Mouse (Mus musculus) activated CD4-positive, CD25-positive, alpha-beta regulatory T cell, adult 4 months (primary cell): ENCODE data around the gene Slc25a44. TPM values are rescaled to one million over a fixed set of nuclear protein-coding genes. Genes with fewer than 3 reads are reported as not detected.
A peak's percentile ranks its signal among the peaks of the same experiment; 100 is the strongest.
"Not testable (repeated sequence)": the region's sequence is repeated elsewhere in the genome, so short reads cannot be mapped to it uniquely, and the experiment has no call there.

ENCODE experiments used
- ATAC-seq: one replicate; pipeline ENCODE4 v1.8.0; 2017
- polyA plus RNA-seq, 2 experiments: library from polyadenylated mRNA; unstranded; fragments of 100-300 nt; shearing (Covaris generic); gene quantifications; one replicate each; pipeline ENCODE4 v1.2.1; 2017

Gene Slc25a44
- polyA plus RNA-seq, 2 experiments from 2014 or later, result 12.8 to 16.7 TPM

DNA sequence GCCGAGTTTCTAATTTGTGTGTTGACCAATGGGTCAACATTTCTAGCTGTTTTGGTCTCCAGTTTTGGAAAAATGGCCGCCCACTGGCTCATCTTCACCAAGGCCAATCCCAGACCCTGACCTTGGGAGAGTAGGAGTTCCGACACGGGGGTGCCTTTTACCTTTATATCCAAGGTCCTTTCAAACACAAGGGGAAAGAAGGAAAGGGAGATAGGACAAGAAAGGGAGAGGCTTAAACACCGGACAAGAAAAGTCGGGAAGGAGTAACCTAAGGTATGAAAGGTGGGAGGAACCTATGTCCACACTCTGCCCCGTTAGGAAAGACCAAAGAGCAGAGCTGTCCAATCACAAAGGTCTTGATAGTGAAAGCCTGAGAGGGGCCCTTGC lies 14.3 kb downstream of the Slc25a44 start:
- ATAC-seq, result no peak

DNA sequence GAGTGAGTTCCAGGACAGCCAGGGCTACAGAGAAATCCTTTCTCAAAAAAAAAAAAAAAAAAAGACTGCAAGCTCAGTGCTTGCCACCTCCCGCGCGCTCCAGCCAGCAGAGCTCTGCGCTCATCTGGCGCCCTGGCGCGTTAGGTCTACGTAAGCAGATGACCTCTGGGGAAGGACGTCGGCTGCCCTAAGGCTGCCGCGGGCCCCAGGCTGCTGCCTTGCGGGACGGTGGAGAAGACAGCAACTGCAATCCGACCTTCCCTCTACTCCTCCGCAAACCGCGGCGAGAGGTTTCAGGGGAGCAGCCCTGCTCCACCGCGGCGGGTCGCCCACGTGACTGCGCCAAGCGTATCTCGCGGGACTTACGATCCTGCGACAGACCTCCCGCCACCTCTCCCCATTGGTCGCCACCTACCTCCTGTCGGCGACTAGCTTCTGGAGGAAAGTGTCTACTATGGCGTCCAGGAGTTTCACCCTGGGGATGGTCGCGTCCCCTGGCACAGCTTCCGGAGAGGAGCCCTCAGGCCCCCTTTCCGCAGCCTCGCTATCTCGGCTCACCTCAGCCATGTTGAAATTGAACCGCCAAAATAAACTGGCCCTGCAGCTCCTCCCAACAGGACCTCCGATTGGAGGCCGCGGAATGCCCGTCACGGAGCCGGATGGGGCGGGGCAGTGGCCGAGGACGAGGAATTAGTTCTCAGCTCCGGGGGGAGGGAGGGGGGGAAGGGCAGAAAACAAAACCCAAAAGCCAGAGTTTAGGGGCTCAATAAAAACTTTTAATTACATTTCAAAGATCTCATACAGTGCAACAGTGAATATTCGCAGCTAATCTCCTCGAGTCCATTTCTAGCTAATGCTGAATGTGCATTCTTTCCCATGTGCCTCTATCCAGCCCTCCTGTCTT lies 14.9 kb downstream of the Slc25a44 start, which contains the start of gene Pmf1:
Pmf1 (minus strand) TSS at position 591 of the 904 bp plus-strand sequence.
- peak; percentile 96 for ATAC-seq

GRCm38 (mm10) chr3:88408953-88409352 lies 16.0 kb downstream of the Slc25a44 start:
- ATAC-seq, result no peak

GRCm38 (mm10) chr3:88407529-88407928 lies 17.4 kb downstream of the Slc25a44 start:
- no peak for ATAC-seq

- no peak for ATAC-seq
Observed at GRCm38 (mm10) chr3:88407090-88407489, 17.8 kb downstream of the Slc25a44 start.

GRCm38 (mm10) chr3:88403522-88404230 lies 21.3 kb downstream of the Slc25a44 start:
- no peak for ATAC-seq

- ATAC-seq, result no peak
Observed at GRCm38 (mm10) chr3:88398666-88399065, 26.3 kb downstream of the Slc25a44 start.

- ATAC-seq, result no peak
Observed at GRCm38 (mm10) chr3:88395742-88396141, 29.2 kb downstream of the Slc25a44 start.

DNA sequence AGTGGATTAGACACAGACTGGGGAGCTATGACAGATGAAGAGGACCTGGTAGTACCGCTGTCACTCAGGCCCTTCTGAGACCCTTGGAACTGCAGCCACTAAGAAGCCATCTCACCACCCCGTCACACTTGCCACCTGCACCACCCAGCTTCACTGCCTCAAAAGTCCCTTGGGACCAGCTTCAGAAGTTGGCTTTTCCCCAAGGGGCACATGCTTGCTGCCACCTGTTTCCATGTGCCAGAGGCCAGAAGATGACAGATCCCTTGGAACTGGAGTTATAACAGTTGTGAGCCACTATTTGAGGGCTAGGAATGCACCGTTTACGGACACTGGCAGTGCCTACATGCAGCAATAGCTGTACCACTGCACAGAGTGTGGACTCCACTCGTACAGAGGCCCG lies 29.7 kb downstream of the Slc25a44 start:
- ATAC-seq, result no peak

DNA sequence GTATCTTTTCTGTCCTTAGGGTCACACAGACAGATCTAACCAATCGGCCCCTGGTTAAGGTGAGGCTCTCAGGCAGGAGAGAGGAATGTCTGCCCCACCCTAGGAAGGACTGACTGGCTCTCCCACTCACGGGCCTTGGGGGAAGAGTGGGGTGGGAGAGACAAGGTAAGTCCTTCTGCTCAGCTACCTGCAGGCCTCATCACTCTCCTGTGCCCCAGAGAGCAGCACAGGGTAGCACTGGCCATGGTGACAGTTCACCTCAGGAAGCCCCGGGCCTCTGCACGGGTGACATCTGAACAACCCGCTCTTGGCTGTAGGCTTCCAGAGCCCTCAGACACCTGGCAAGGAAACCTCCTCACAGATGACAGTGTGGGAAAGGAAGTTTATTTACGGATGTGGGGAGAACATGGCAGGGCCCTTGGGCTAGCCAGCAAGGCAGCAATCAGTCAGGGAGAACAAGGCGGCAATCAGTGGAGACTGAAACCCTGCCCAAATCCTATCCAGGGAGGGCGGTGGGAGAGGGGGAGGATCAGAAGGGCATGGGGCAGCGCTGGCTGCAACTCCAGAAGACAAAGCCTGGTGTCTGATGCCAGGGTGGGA lies 31.1 kb downstream of the Slc25a44 start:
- no peak for ATAC-seq

- ATAC-seq, result no peak
Observed at GRCm38 (mm10) chr3:88384364-88384763, 40.6 kb downstream of the Slc25a44 start, which contains the start of gene Bglap. Gene Bglap, minus strand, starts transcription at chr3:88384464.

DNA sequence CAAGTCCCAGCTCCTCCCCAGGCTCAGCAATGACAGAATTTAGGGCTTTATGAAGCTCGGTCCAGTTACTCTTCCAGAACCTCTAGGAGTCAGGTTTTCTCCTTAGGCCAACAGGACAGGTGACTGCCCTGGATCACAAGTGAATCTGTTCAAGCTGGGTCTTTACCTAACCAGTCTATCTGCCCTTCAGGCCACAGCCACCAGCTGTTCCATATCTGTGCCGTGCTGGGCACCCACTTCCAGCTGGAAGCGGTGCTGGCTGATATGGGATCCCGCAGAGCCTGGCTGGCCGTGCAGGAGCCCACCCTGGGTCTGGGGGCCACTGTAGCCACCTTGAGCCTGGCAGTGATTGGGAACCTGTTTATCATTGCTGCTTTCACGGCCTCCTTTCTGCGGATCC lies 42.6 kb downstream of the Slc25a44 start:
- ATAC-seq, result not testable (repeated sequence)

DNA sequence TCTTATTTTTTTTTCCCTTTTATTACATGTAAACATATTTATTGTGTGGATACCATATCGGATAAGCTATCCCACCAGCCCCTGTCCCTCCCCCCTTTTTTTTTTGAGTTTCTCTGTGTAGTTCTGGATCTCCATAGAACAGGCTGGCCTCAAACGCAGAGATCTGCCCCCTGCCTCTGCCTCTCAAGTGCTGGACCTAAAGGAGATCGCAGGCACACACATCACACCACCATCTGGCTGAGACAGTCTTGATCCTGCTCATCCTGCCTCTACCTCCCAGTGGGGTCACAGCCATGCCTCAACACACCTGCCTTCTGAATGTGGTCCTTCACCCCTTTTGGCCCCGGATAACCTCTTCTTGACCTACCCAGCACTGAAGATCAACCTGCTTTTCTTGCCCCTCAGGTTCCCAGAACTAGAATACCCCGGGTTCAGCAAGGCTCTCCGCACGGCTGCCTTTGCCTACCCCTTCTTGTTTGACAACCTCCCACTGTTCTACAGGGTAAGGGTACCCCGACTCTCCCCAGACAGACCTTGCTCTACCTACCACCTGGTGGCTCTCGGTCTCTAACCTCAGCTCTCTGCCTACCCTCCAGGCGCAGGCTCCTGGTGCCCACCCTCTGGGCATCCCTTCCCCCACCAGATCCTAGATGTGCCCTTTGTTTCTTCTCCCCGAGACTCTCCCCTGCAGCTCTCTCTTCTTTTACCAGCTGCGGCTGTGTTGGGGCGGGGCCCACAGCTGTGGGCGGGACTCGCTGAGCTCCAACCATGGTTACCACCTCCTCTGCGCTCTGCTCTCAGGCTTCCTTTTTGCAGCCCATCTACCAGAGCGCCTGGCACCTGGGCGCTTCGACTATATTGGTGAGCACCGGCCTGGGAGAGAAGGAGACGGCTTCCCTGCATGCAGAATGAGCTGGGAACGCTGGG lies 43.3 kb downstream of the Slc25a44 start:
- ATAC-seq, result peak; percentile 93

- ATAC-seq, result not testable (repeated sequence)
Observed at GRCm38 (mm10) chr3:88378599-88378998, 46.3 kb downstream of the Slc25a44 start, which contains the start of gene Bglap2. Gene Bglap2, minus strand, starts transcription at chr3:88378699.

GRCm38 (mm10) chr3:88376644-88377043 lies 48.3 kb downstream of the Slc25a44 start:
- ATAC-seq, result not testable (repeated sequence)

DNA sequence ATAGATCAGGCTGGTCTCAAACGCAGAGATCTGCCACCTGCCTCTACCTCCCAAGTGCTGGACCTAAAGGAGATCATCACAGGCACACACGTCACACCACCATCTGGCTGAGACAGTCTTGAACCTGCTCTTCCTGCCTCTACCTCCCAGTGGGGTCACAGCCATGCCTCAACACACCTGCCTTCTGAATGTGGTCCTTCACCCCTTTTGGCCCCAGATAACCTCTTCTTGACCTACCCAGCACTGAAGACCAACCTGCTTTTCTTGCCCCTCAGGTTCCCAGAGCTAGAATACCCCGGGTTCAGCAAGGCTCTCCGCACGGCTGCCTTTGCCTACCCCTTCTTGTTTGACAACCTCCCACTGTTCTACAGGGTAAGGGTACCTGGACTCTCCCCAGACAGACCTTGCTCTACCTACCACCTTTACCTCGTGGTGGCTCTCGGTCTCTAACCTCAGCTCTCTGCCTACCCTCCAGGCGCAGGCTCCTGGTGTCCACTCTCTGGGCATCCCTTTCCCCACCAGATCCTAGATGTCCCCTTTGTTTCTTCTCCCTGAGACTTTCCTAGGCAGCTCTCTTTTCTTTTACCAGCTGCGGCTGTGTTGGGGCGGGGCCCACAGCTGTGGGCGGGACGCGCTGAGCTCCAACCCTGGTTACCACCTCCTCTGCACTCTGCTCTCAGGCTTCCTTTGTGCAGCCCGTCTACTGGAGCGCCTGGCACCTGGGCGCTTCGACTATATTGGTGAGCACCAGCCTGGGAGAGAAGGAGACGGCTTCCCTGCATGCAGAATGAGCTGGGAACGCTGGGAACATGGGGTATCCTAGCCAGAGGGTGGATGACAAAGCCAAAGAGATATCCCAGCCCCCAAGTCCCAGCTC lies 49.0 kb downstream of the Slc25a44 start:
- ATAC-seq, result peak; percentile 84

- ATAC-seq, result not testable (repeated sequence)
Observed at GRCm38 (mm10) chr3:88372643-88373042, 52.3 kb downstream of the Slc25a44 start, which contains the start of gene Bglap3. Gene Bglap3, minus strand, starts transcription at chr3:88372743.

- ATAC-seq, result not testable (repeated sequence)
Observed at GRCm38 (mm10) chr3:88368511-88368910, 56.4 kb downstream of the Slc25a44 start.

DNA sequence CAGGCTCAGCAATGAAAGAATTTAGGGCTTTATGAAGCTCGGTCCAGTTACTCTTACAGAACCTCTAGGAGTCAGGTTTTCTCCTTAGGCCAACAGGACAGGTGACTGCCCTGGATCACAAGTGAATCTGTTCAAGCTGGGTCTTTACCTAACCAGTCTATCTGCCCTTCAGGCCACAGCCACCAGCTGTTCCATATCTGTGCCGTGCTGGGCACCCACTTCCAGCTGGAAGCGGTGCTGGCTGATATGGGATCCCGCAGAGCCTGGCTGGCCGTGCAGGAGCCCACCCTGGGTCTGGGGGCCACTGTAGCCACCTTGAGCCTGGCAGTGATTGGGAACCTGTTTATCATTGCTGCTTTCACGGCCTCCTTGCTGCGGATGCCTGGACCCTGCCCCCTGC lies 57.4 kb downstream of the Slc25a44 start:
- ATAC-seq, result not testable (repeated sequence)

DNA sequence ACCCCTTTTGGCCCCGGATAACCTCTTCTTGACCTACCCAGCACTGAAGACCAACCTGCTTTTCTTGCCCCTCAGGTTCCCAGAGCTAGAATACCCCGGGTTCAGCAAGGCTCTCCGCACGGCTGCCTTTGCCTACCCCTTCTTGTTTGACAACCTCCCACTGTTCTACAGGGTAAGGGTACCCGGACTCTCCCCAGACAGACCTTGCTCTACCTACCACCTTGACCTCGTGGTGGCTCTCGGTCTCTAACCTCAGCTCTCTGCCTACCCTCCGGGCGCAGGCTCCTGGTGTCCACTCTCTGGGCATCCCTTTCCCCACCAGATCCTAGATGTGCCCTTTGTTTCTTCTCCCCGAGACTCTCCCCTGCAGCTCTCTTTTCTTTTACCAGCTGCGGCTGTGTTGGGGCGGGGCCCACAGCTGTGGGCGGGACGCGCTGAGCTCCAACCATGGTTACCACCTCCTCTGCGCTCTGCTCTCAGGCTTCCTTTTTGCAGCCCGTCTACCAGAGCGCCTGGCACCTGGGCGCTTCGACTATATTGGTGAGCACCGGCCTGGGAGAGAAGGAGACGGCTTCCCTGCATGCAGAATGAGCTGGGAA lies 58.0 kb downstream of the Slc25a44 start:
- ATAC-seq, result peak; percentile 84
